Mouse (Mus musculus): ENCODE measurements around the gene Sh3gl2.

Sh3gl2 gene

GRCm38 (mm10) chr4:85613331-85613730, 408.4 kb downstream of the Sh3gl2 start:
- no peak for DNase-seq (ENCODE audit: low spot score in 2 of 2)

- DNase-seq (ENCODE audit: low spot score in 2 of 2): no peak
These were observed 413.8 kb downstream of the Sh3gl2 start for GRCm38 (mm10) chr4:85618746-85619145.

- peak in 1 of 2 experiments; percentile 34 for DNase-seq (ENCODE audit: low spot score in 2 of 2)
These were observed 414.3 kb downstream of the Sh3gl2 start for GRCm38 (mm10) chr4:85619261-85619660.

GRCm38 (mm10) chr4:85629381-85629780, 424.5 kb downstream of the Sh3gl2 start:
- no peak for DNase-seq (ENCODE audit: low spot score in 2 of 2)

GRCm38 (mm10) chr4:85669271-85669670, 464.3 kb downstream of the Sh3gl2 start:
- no peak for DNase-seq (ENCODE audit: low spot score in 2 of 2)

- no peak for DNase-seq (ENCODE audit: low spot score in 2 of 2)
These were observed 464.8 kb downstream of the Sh3gl2 start for GRCm38 (mm10) chr4:85669735-85670134.

- no peak for DNase-seq (ENCODE audit: low spot score in 2 of 2)
These were observed 467.4 kb downstream of the Sh3gl2 start for GRCm38 (mm10) chr4:85672290-85672689.

- DNase-seq (ENCODE audit: low spot score in 2 of 2): peak in 1 of 2 experiments; percentile 7
These were observed 472.7 kb downstream of the Sh3gl2 start for GRCm38 (mm10) chr4:85677621-85678020.

GRCm38 (mm10) chr4:85686160-85686559, 481.2 kb downstream of the Sh3gl2 start:
- DNase-seq (ENCODE audit: low spot score in 2 of 2): no peak

Measured in urinary bladder, adult 18-20 months (tissue).